Mouse (Mus musculus) heart, embryonic 11.5 days (tissue): ENCODE measurements around the gene Hyou1. TPM values are rescaled to one million over a fixed set of nuclear protein-coding genes. Genes with fewer than 3 reads are reported as not detected.
A peak's percentile ranks its signal among the peaks of the same experiment; 100 is the strongest.
"Not testable (repeated sequence)": the region's sequence is repeated elsewhere in the genome, so short reads cannot be mapped to it uniquely, and the experiment has no call there.

ENCODE experiments used
- ATAC-seq: fragments of 200-750 bp; cut with Nextera tagmentation; replicated peaks from 2 replicates; pipeline ENCODE4 v1.8.0; 2017; ENCODE audit warnings: moderate library complexity; ENCODE audit not compliant: insufficient number of reproducible peaks, low FRiP score, low TSS enrichment
- H3K27ac ChIP-seq: fragments of 300-500 bp; sonication (generic); 2 replicates; pipeline ENCODE4 v1.5.1; 2014; ENCODE audit warnings: mild to moderate bottlenecking, low read depth, low read length
- H3K27me3 ChIP-seq: fragments of 300-500 bp; sonication (generic); 2 replicates; pipeline ENCODE4 v1.6.1; 2014; ENCODE audit warnings: mild to moderate bottlenecking, low read length, mixed read lengths; ENCODE audit not compliant: control insufficient read depth, insufficient read depth
- H3K36me3 ChIP-seq: fragments of 300-500 bp; sonication (generic); 2 replicates; pipeline ENCODE4 v1.6.1; 2014; ENCODE audit warnings: mild to moderate bottlenecking, low read length, moderate library complexity, mixed read lengths; ENCODE audit not compliant: control insufficient read depth, insufficient read depth
- H3K4me1 ChIP-seq: fragments of 300-500 bp; sonication (generic); 2 replicates; pipeline ENCODE4 v1.6.1; 2014; ENCODE audit warnings: low read length; ENCODE audit not compliant: control insufficient read depth, insufficient read depth
- H3K4me2 ChIP-seq: fragments of 300-500 bp; sonication (generic); 2 replicates; pipeline ENCODE4 v1.6.1; 2014; ENCODE audit warnings: mild to moderate bottlenecking, moderate library complexity
- H3K4me3 ChIP-seq: fragments of 300-500 bp; sonication (generic); 2 replicates; pipeline ENCODE4 v1.5.1; 2014; ENCODE audit warnings: low read depth, low read length
- H3K9ac ChIP-seq: fragments of 300-500 bp; sonication (generic); 2 replicates; pipeline ENCODE4 v1.6.1; 2014; ENCODE audit warnings: mild to moderate bottlenecking, low read depth, low read length, moderate library complexity
- H3K9me3 ChIP-seq: fragments of 300-500 bp; sonication (generic); replicated peaks from 2 replicates; pipeline ENCODE4 v1.6.1; 2016; ENCODE audit warnings: low read length; ENCODE audit not compliant: control insufficient read depth
- WGBS: fragments of 180-500 bp; shearing (Covaris S2); extraction: QIAGEN DNeasy Blood & Tissue Kit; methylation state at CpG from one replicate; pipeline ENCODE4 v1.1.7; 2014; ENCODE audit not compliant: insufficient replicate concordance; 5-methylcytosine and 5-hydroxymethylcytosine counted together
- polyA plus RNA-seq: library from polyadenylated mRNA; unstranded; fragments of >200 nt; fragmentation: Nextera tagmentation; extraction: Ambion mirVana; gene quantifications from 2 replicates; pipeline ENCODE4 v1.2.1, GENCODE M21; 2014

The Hyou1 gene
- polyA plus RNA-seq, 1 experiment from 2014 or later = 18.2 TPM

- no peaks in the 10 kb centered on the region for H3K9me3 ChIP-seq
- no peaks in the 10 kb centered on the region for H3K27me3 ChIP-seq
- H3K4me1 ChIP-seq = peaks cover 9% of the 10 kb centered on the region
- H3K27ac ChIP-seq = no peak overlapping the region
- no peak overlapping the region for H3K9ac ChIP-seq
- H3K4me2 ChIP-seq = no peak overlapping the region
- H3K36me3 ChIP-seq = peaks cover 35% of the 10 kb centered on the region
- WGBS = 85% methylated on average over 6 of the region's 6 CpGs
- no peak for ATAC-seq
- H3K4me3 ChIP-seq = no peak overlapping the region
These were observed 20.5 kb downstream of the Hyou1 start for GRCm38 (mm10) chr9:44399795-44400114.

GRCm38 (mm10) chr9:44401081-44401480, 21.8 kb downstream of the Hyou1 start:
- Histone ChIP-seq H3K27ac (no peak overlapping the region), H3K9ac (no peak overlapping the region), H3K9me3 (no peaks in the 10 kb centered on the region), H3K4me1 (peaks cover 9% of the 10 kb centered on the region), H3K36me3 (peaks cover 39% of the 10 kb centered on the region), H3K4me3 (no peak overlapping the region), H3K27me3 (no peaks in the 10 kb centered on the region), H3K4me2 (no peak overlapping the region)
- 68% methylated on average over 4 of the region's 4 CpGs for WGBS
- ATAC-seq = no peak

GRCm38 (mm10) chr9:44405011-44405410, 25.7 kb downstream of the Hyou1 start:
- Histone ChIP-seq H3K36me3 (peaks cover 45% of the 10 kb centered on the region), H3K9me3 (no peaks in the 10 kb centered on the region), H3K4me3 (no peak overlapping the region), H3K27ac (no peak overlapping the region), H3K9ac (no peak overlapping the region), H3K4me2 (no peak overlapping the region), H3K4me1 (peaks cover 4% of the 10 kb centered on the region), H3K27me3 (no peaks in the 10 kb centered on the region)
- no peak for ATAC-seq
- WGBS = 76% methylated on average over 3 of the region's 3 CpGs

- peak within 1 kb of the TSS; percentile 90 for H3K4me3 ChIP-seq
- no peaks in the 10 kb centered on the region for H3K27me3 ChIP-seq
- peaks cover 4% of the 10 kb centered on the region for H3K4me1 ChIP-seq
- H3K36me3 ChIP-seq = peaks cover 41% of the 10 kb centered on the region
- peak; percentile 93 for ATAC-seq
- WGBS = under 1% methylated on average over 51 of the region's 51 CpGs
- peak within 1 kb of the TSS; percentile 95 for H3K9ac ChIP-seq
- peak within 1 kb of the TSS; percentile 90 for H3K27ac ChIP-seq
- H3K4me2 ChIP-seq = peak within 1 kb of the TSS; percentile 80
- no peaks in the 10 kb centered on the region for H3K9me3 ChIP-seq
These were observed 27.8 kb downstream of the Hyou1 start, which contains the start of the genes Rps25 and Trappc4 for GRCm38 (mm10) chr9:44406906-44407751. Rps25 (plus strand) TSS chr9:44407139. Trappc4 (minus strand) TSS chr9:44407600.

GRCm38 (mm10) chr9:44407752-44408097, 28.4 kb downstream of the Hyou1 start:
- Histone ChIP-seq H3K4me2 (peak overlapping the region; percentile 80), H3K9ac (peak overlapping the region; percentile 95), H3K36me3 (peaks cover 40% of the 10 kb centered on the region), H3K4me3 (peak overlapping the region; percentile 90), H3K4me1 (peaks cover 4% of the 10 kb centered on the region), H3K27ac (peak overlapping the region; percentile 90), H3K27me3 (no peaks in the 10 kb centered on the region), H3K9me3 (no peaks in the 10 kb centered on the region)
- ATAC-seq = no peak
- under 1% methylated on average over 24 of the region's 24 CpGs for whole genome bisulfite sequencing

GRCm38 (mm10) chr9:44408693-44409092, 29.4 kb downstream of the Hyou1 start:
- peak overlapping the region; percentile 80 for H3K4me2 ChIP-seq
- 75% methylated on average over 9 of the region's 9 CpGs for WGBS
- H3K9ac ChIP-seq = peak overlapping the region; percentile 95; the same call in 1 of the 2 replicates
- H3K4me3 ChIP-seq = peak overlapping the region; percentile 90
- not testable (repeated sequence) for H3K27me3 ChIP-seq, H3K4me1 ChIP-seq, H3K27ac ChIP-seq, H3K9me3 ChIP-seq, ATAC-seq
- H3K36me3 ChIP-seq = peaks cover 36% of the 10 kb centered on the region

- H3K4me2 ChIP-seq = no peak overlapping the region
- no peak overlapping the region for H3K9ac ChIP-seq
- 85% methylated on average over 2 of the region's 2 CpGs for WGBS
- ATAC-seq = no peak
- no peaks in the 10 kb centered on the region for H3K9me3 ChIP-seq
- peaks cover 26% of the 10 kb centered on the region for H3K36me3 ChIP-seq
- no peak overlapping the region for H3K27ac ChIP-seq
- H3K27me3 ChIP-seq = no peaks in the 10 kb centered on the region
- H3K4me1 ChIP-seq = peaks cover 4% of the 10 kb centered on the region
- no peak overlapping the region for H3K4me3 ChIP-seq
These were observed 31.5 kb downstream of the Hyou1 start for GRCm38 (mm10) chr9:44410647-44411336.

GRCm38 (mm10) chr9:44411601-44412130, 32.4 kb downstream of the Hyou1 start:
- WGBS = 86% methylated on average over 1 of the region's 1 CpGs
- Histone ChIP-seq H3K36me3 (peaks cover 26% of the 10 kb centered on the region), H3K9ac (no peak overlapping the region), H3K4me1 (peaks cover 4% of the 10 kb centered on the region), H3K27ac (no peak overlapping the region), H3K4me2 (no peak overlapping the region), H3K27me3 (no peaks in the 10 kb centered on the region), H3K9me3 (no peaks in the 10 kb centered on the region), H3K4me3 (no peak overlapping the region)
- no peak for ATAC-seq
